Mouse (Mus musculus) liver, adult 2 months (tissue): Measurements from ENCODE around the gene Tbx20.

Experiments used
- CTCF ChIP-seq: fragments of 200-500 bp; IDR thresholded peaks from 2 replicates; pipeline ENCODE4 v1.5.1; 2011; ENCODE audit warnings: low read depth, low read length, control low read depth
- POLR2A ChIP-seq: fragments of 200-500 bp; IDR thresholded peaks from 2 replicates; pipeline ENCODE4 v1.6.1; 2011; ENCODE audit warnings: low read length, control low read depth; ENCODE audit not compliant: insufficient read depth; ENCODE audit errors: extremely low read depth

- TF ChIP-seq CTCF = no peak
- TF ChIP-seq POLR2A = no peak
These were observed 38.4 kb upstream of the Tbx20 start for GRCm38 (mm10) chr9:24812461-24812860.
